14 mouse cellular contexts compared by ENCODE assay signal in genomic region chr13:6252100-6252499, GRCm38 (mm10).
"Had no signal": no experiment of that assay in that cellular context is flagged by ENCODE, and none has a peak within 500 bp of the region (broad histone marks: within the 10 kb centered on the region; RNA-seq: fewer than 3 reads in every experiment).

No protein-coding gene starts in this region.

- H3K4me3 ChIP-seq: layer of hippocampus, adult 2 months; limb, embryonic 12.5 days; liver, embryonic 13.5 days; lung, embryonic 15.5 days; midbrain, embryonic 12.5 days had no signal

- H3K9me3 ChIP-seq: limb, embryonic 12.5 days; liver, embryonic 13.5 days; lung, embryonic 15.5 days; midbrain, embryonic 12.5 days had no signal

- H3K36me3 ChIP-seq: limb, embryonic 12.5 days; liver, embryonic 13.5 days; lung, embryonic 15.5 days; midbrain, embryonic 12.5 days had no signal

- H3K27me3 ChIP-seq: limb, embryonic 12.5 days; liver, embryonic 13.5 days; lung, embryonic 15.5 days; midbrain, embryonic 12.5 days had no signal

- H3K27ac ChIP-seq: kidney, postnatal 0 days; layer of hippocampus, adult 2 months; limb, embryonic 12.5 days; liver, embryonic 13.5 days; macrophage; midbrain, embryonic 12.5 days; stomach, postnatal 0 days had no signal

- ATAC-seq: liver, postnatal 0 days had no signal

- H3K9ac ChIP-seq: limb, embryonic 12.5 days; liver, embryonic 13.5 days; liver, postnatal 0 days; lung, embryonic 15.5 days; midbrain, embryonic 12.5 days had no signal

- DNase-seq: kidney, postnatal 36 days; liver; liver, embryonic 13.5 days; liver, postnatal 0 days; lung, postnatal 14 days; right cerebral cortex, adult 18-20 months; thymus, postnatal 4 days had no signal

- H3K4me2 ChIP-seq: limb, embryonic 12.5 days; liver, embryonic 13.5 days; lung, embryonic 15.5 days; midbrain, embryonic 12.5 days had no signal

- H3K4me1 ChIP-seq: limb, embryonic 12.5 days; liver, embryonic 13.5 days; lung, embryonic 15.5 days had no signal
